Mouse (Mus musculus) spleen, adult 2 months (tissue): ENCODE results near the gene Gm20388.

Source experiments
- CTCF ChIP-seq: fragments of 200-500 bp; IDR thresholded peaks from 2 replicates; pipeline ENCODE4 v1.5.1; 2011; ENCODE audit warnings: mild to moderate bottlenecking, inconsistent platforms; ENCODE audit not compliant: insufficient read depth, insufficient read length, insufficient replicate concordance; ENCODE audit errors: extremely low read depth
- POLR2A ChIP-seq: fragments of 200-500 bp; IDR thresholded peaks from 2 replicates; pipeline ENCODE4 v1.6.1; 2011; ENCODE audit warnings: low read depth, low read length, inconsistent platforms

- no peak for TF ChIP-seq POLR2A
- TF ChIP-seq CTCF: no peak
These were observed 126.6 kb downstream of the Gm20388 start for GRCm38 (mm10) chr8:120037199-120037598.
